ENCODE assay signal across 25 mouse cellular contexts in genomic region chr6:12733924-12734323, GRCm38 (mm10). TPM values are rescaled to one million over a fixed set of nuclear protein-coding genes. Genes with fewer than 3 reads are reported as not detected.
"Had no signal": no experiment of that assay in that cellular context is flagged by ENCODE, and none has a peak within 500 bp of the region (broad histone marks: within the 10 kb centered on the region; RNA-seq: fewer than 3 reads in every experiment).

No protein-coding gene starts in this region.

- H3K9ac ChIP-seq: liver, embryonic 13.5 days; liver, embryonic 15.5 days; liver, postnatal 0 days; lung, embryonic 15.5 days; midbrain, embryonic 12.5 days; neural tube, embryonic 12.5 days; stomach, embryonic 15.5 days had no signal

- H3K27ac ChIP-seq: liver, embryonic 13.5 days; liver, embryonic 15.5 days; lung, embryonic 15.5 days; macrophage; midbrain, embryonic 10.5 days; midbrain, embryonic 12.5 days; neural tube, embryonic 12.5 days; stomach, embryonic 15.5 days had no signal

- H3K4me3 ChIP-seq: liver, embryonic 13.5 days; liver, embryonic 15.5 days; lung, embryonic 15.5 days; megakaryocyte, embryonic 14.5 days; midbrain, embryonic 10.5 days; midbrain, embryonic 12.5 days; myocyte; neural tube, embryonic 12.5 days; stomach, embryonic 15.5 days had no signal

- H3K4me2 ChIP-seq: liver, embryonic 13.5 days; liver, embryonic 15.5 days; lung, embryonic 15.5 days; midbrain, embryonic 12.5 days; neural tube, embryonic 12.5 days; stomach, embryonic 15.5 days had no signal

- H3K9me3 ChIP-seq: liver, embryonic 13.5 days; liver, embryonic 15.5 days; lung, embryonic 15.5 days; megakaryocyte, embryonic 14.5 days; midbrain, embryonic 10.5 days; neural tube, embryonic 12.5 days; stomach, embryonic 15.5 days had no signal

- ATAC-seq: liver, postnatal 0 days; lung, postnatal 0 days; midbrain, embryonic 16.5 days had no signal

- H3K36me3 ChIP-seq: liver, embryonic 13.5 days; liver, embryonic 15.5 days; lung, embryonic 15.5 days; midbrain, embryonic 12.5 days; neural tube, embryonic 12.5 days; stomach, embryonic 15.5 days had no signal

- H3K27me3 ChIP-seq: liver, embryonic 13.5 days; liver, embryonic 15.5 days; lung, embryonic 15.5 days; megakaryocyte, embryonic 14.5 days; midbrain, embryonic 12.5 days; neural tube, embryonic 12.5 days; stomach, embryonic 15.5 days had no signal

- H3K4me1 ChIP-seq: liver, embryonic 13.5 days; liver, embryonic 15.5 days; lung, embryonic 15.5 days; megakaryocyte, embryonic 14.5 days; midbrain, embryonic 10.5 days; midbrain, embryonic 12.5 days; neural tube, embryonic 12.5 days; stomach, embryonic 15.5 days had no signal

- DNase-seq: liver, embryonic 13.5 days; liver, postnatal 0 days; lung, adult 2 months; lung, postnatal 14 days; lung, postnatal 36 days; midbrain, embryonic 14.5 days; retina, postnatal 1 day; right cerebral cortex, adult 18-20 months; right cerebral cortex, postnatal 25 days; right cerebral cortex, postnatal 4 days; spleen, adult 18-20 months; thymus, adult 18-20 months; thymus, postnatal 14 days; thymus, postnatal 36 days had no signal

RNA-seq across cellular contexts. Expression of gene Thsd7a, which starts 15.3 kb away (rescaled TPM):
- polyA plus RNA-seq: macrophage had no signal
